Comparison of ENCODE assay signal across 8 mouse cellular contexts in the genomic region with DNA sequence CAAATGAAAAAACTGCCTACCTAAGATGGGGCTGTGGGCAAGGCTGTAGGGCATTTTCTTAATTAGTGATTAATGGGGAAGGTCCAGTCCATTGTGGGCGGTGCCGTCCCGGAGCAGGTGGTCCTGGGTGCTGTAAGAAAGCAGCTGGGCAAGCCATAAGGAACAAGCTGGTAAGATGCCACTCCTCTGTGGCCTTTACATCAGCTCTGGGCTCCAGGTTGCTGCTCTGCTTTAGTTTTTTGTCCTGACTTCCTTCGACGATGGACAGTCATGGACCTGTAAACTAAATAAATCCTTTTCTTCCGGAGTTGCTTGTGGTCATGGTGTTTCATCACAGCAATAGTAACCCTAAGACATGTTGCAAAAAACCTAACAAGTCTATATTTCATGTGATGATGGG. TPM values are rescaled to one million over a fixed set of nuclear protein-coding genes. Genes with fewer than 3 reads are reported as not detected.
DNase-seq lines count a peak whose midpoint lies in the region; ATAC-seq and TF ChIP-seq lines count a peak whose summit lies in the region.

No protein-coding gene starts in this region.

- H3K4me2 ChIP-seq in hindbrain, embryonic 11.5 days (replicated peaks; ENCODE audit: low read depth, low read length) = no peak overlapping the region

- no peak for TF ChIP-seq POLR2A in bone marrow macrophage, adult 2 months (IDR thresholded peaks at IDR 0.05; ENCODE audit: borderline replicate concordance, low read depth, low read length)
- TF ChIP-seq POLR2A in lung, adult 2 months (IDR thresholded peaks at IDR 0.05; ENCODE audit: borderline replicate concordance, extremely low read depth, low read depth, low read length) = no peak

- peaks cover 12% of the 10 kb centered on the region for H3K4me1 ChIP-seq in bone marrow macrophage, adult 2 months (ENCODE audit: control insufficient read depth, insufficient read depth, low read length)
- H3K4me1 ChIP-seq in hindbrain, embryonic 11.5 days (replicated peaks; ENCODE audit: control insufficient read depth, insufficient read depth, low read length) = peaks cover 5% of the 10 kb centered on the region; the same call in 1 of the 2 replicates
- H3K4me1 ChIP-seq in megakaryocyte, embryonic 14.5 days = peaks cover 50% of the 10 kb centered on the region
- H3K4me1 ChIP-seq in lung, adult 2 months (ENCODE audit: control insufficient read depth, insufficient read depth, low read length) = peaks cover 2% of the 10 kb centered on the region; the same call in 1 of the 2 replicates

- H3K9me3 ChIP-seq in hindbrain, embryonic 11.5 days (ENCODE audit: control insufficient read depth, low read length) = no peaks in the 10 kb centered on the region
- H3K9me3 ChIP-seq in megakaryocyte, embryonic 14.5 days = no peaks in the 10 kb centered on the region

- no peak for TF ChIP-seq CTCF in bone marrow macrophage, adult 2 months (IDR thresholded peaks at IDR 0.05; ENCODE audit: low read depth, low read length)
- TF ChIP-seq CTCF in lung, adult 2 months (IDR thresholded peaks at IDR 0.05; ENCODE audit: insufficient read depth, low read length) = no peak

- ATAC-seq in hindbrain, embryonic 11.5 days (ENCODE audit: low FRiP score) = peak; percentile 26
- ATAC-seq in erythroblast, adult 5-6 weeks (replicated peaks; ENCODE audit: low FRiP score, poor library complexity, severe bottlenecking) = no peak
- ATAC-seq in activated CD4-positive, CD25-positive, alpha-beta regulatory T cell, adult 4 months = no peak

- no peak overlapping the region for H3K9ac ChIP-seq in hindbrain, embryonic 11.5 days (ENCODE audit: low read depth, low read length)

- no peaks in the 10 kb centered on the region for H3K27me3 ChIP-seq in hindbrain, embryonic 11.5 days (ENCODE audit: control insufficient read depth, insufficient read depth, low read length)
- H3K27me3 ChIP-seq in megakaryocyte, embryonic 14.5 days (replicated peaks) = peaks cover 42% of the 10 kb centered on the region

- WGBS in hindbrain, embryonic 11.5 days = 11% methylated on average over 6 of the region's 6 CpGs
- WGBS in lung, adult 2 months = 16% methylated on average over 6 of the region's 6 CpGs

- H3K36me3 ChIP-seq in hindbrain, embryonic 11.5 days (ENCODE audit: control insufficient read depth, insufficient read depth, low read length) = no peaks in the 10 kb centered on the region
- H3K36me3 ChIP-seq in megakaryocyte, embryonic 14.5 days (replicated peaks; ENCODE audit: low read length) = no peaks in the 10 kb centered on the region

- peak; percentile 7 for DNase-seq in embryo, embryonic 11 days
- no peak for DNase-seq in embryo, embryonic 10 days (ENCODE audit: low spot score)
- DNase-seq in hindbrain, embryonic 11.5 days (ENCODE audit: low spot score) = peak; percentile 27
- DNase-seq in lung, adult 2 months = no peak

- peak overlapping the region; percentile 6; the same call in 1 of the 2 replicates for H3K4me3 ChIP-seq in bone marrow macrophage, adult 2 months (ENCODE audit: insufficient read depth, low read length)
- no peak overlapping the region for H3K4me3 ChIP-seq in hindbrain, embryonic 11.5 days (ENCODE audit: low read depth, low read length)
- peak overlapping the region; percentile 92 for H3K4me3 ChIP-seq in megakaryocyte, embryonic 14.5 days (replicated peaks)
- H3K4me3 ChIP-seq in lung, adult 2 months (replicated peaks; ENCODE audit: extremely low read depth, low read depth, low read length) = no peak overlapping the region

- H3K27ac ChIP-seq in bone marrow macrophage, adult 2 months (ENCODE audit: insufficient read depth, low read depth, low read length) = no peak overlapping the region
- no peak overlapping the region for H3K27ac ChIP-seq in hindbrain, embryonic 11.5 days (ENCODE audit: low read depth, low read length)

RNA-seq across cellular contexts. Expression of a gene that starts 7.1 kb away (rescaled TPM):
- not detected in 2 replicates for polyA plus RNA-seq in bone marrow macrophage, adult 2 months (2012; ENCODE audit: insufficient read depth, insufficient read length, missing spikeins)
- 0.15 and 0.31 TPM in 2 replicates for polyA plus RNA-seq in hindbrain, embryonic 11.5 days (2014; fragmentation: Nextera tagmentation; extraction: Ambion mirVana)
- not detected in 2 replicates for polyA plus RNA-seq in megakaryocyte, embryonic 14.5 days (2012; ENCODE audit: insufficient read depth, low replicate concordance)
- total RNA-seq in erythroblast, adult 5-6 weeks (2015; ENCODE audit: low replicate concordance) = not detected in 2 replicates
- not detected in 2 replicates for total RNA-seq in erythroblast, adult 5-6 weeks (2017; ENCODE audit: low replicate concordance)
- not detected for polyA plus RNA-seq in activated CD4-positive, CD25-positive, alpha-beta regulatory T cell, adult 4 months (2017; shearing (Covaris generic))
- polyA plus RNA-seq in lung, adult 2 months (2012; rRNA removed) = 0.20 and 0.25 TPM in 2 replicates

RNA-seq across cellular contexts. Expression of a gene that starts 36.9 kb away (rescaled TPM):
- 3.8 and 9.5 TPM in 2 replicates for polyA plus RNA-seq in bone marrow macrophage, adult 2 months (2012; ENCODE audit: insufficient read depth, insufficient read length, missing spikeins)
- polyA plus RNA-seq in hindbrain, embryonic 11.5 days (2014; fragmentation: Nextera tagmentation; extraction: Ambion mirVana) = 22.7 and 23.4 TPM in 2 replicates
- 0.18 TPM in 1 of 2 replicates, not detected in the other for polyA plus RNA-seq in megakaryocyte, embryonic 14.5 days (2012; ENCODE audit: insufficient read depth, low replicate concordance)
- total RNA-seq in erythroblast, adult 5-6 weeks (2015; ENCODE audit: low replicate concordance) = 4.4 and 5.2 TPM in 2 replicates
- total RNA-seq in erythroblast, adult 5-6 weeks (2017; ENCODE audit: low replicate concordance) = 3.1 and 3.6 TPM in 2 replicates
- polyA plus RNA-seq in activated CD4-positive, CD25-positive, alpha-beta regulatory T cell, adult 4 months (2017; shearing (Covaris generic)) = 1 to 10 TPM; 4.3 to 5.7 TPM
- polyA plus RNA-seq in lung, adult 2 months (2012; rRNA removed) = 0.90 and 1.0 TPM in 2 replicates

RNA-seq across cellular contexts. Expression of a gene that starts 37.0 kb away (rescaled TPM):
- polyA plus RNA-seq in bone marrow macrophage, adult 2 months (2012; ENCODE audit: insufficient read depth, insufficient read length, missing spikeins) = 2.9 and 5.6 TPM in 2 replicates
- polyA plus RNA-seq in hindbrain, embryonic 11.5 days (2014; fragmentation: Nextera tagmentation; extraction: Ambion mirVana) = 14.4 and 20.2 TPM in 2 replicates
- 0.20 TPM in 1 of 2 replicates, not detected in the other for polyA plus RNA-seq in megakaryocyte, embryonic 14.5 days (2012; ENCODE audit: insufficient read depth, low replicate concordance)
- total RNA-seq in erythroblast, adult 5-6 weeks (2015; ENCODE audit: low replicate concordance) = not detected in 2 replicates
- not detected in 2 replicates for total RNA-seq in erythroblast, adult 5-6 weeks (2017; ENCODE audit: low replicate concordance)
- 1 to 10 TPM in 1 of 2 experiments, not detected in 1; 2.1 TPM for polyA plus RNA-seq in activated CD4-positive, CD25-positive, alpha-beta regulatory T cell, adult 4 months (2017; shearing (Covaris generic))
- 1.2 and 2.7 TPM in 2 replicates for polyA plus RNA-seq in lung, adult 2 months (2012; rRNA removed)

Comparison
In these comparisons a context has a peak if more than half of its experiments do, and no peak if none do; other contexts are left out.
1. DNase-seq: peak in embryo, embryonic 11 days (single experiment) and hindbrain, embryonic 11.5 days (single experiment); none in embryo, embryonic 10 days (single experiment) and lung, adult 2 months (single experiment).
2. H3K4me3 ChIP-seq: peak in bone marrow macrophage, adult 2 months (single experiment) and megakaryocyte, embryonic 14.5 days (single experiment); none in hindbrain, embryonic 11.5 days (single experiment) and lung, adult 2 months (single experiment).